Mouse (Mus musculus): ENCODE data around the gene Uqcrh.

GRCm38 (mm10) chr4:116032906-116033305 lies 42.0 kb downstream of the Uqcrh start:
- TF ChIP-seq CTCF (IDR thresholded peaks at IDR 0.05; ENCODE audit: extremely low read depth, insufficient read depth, low read length) (no peak), POLR2A (IDR thresholded peaks at IDR 0.05; ENCODE audit: extremely low read depth, insufficient read depth, low read length) (no peak)
